Mouse (Mus musculus): Measurements from ENCODE around the gene Tubd1.

DNA sequence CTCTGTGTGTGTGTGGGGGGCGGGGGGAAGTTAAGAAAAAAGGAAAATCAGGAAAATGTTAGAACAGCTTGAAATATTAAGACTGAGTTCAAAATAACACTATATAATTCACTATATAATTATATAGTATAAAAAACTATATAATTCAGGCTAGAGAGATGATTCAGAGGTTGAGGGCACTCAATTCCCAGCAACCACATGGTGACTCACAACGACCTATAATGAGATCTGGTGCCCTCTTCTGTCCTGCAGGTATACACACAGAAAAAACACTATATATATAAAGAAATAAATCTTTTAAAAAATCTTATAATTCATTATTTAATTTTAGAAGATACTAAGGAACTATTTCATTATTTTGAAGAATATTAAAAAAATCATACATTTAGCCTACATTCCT, 36.8 kb upstream of the Tubd1 start:
- TF ChIP-seq CTCF (IDR thresholded peaks at IDR 0.05; ENCODE audit: low read depth) (no peak), EP300 (IDR thresholded peaks at IDR 0.05; ENCODE audit: low read depth) (no peak)

Measured in heart, postnatal 0 days (tissue).